8 mouse cellular contexts compared by ENCODE assay signal in the genomic region with DNA sequence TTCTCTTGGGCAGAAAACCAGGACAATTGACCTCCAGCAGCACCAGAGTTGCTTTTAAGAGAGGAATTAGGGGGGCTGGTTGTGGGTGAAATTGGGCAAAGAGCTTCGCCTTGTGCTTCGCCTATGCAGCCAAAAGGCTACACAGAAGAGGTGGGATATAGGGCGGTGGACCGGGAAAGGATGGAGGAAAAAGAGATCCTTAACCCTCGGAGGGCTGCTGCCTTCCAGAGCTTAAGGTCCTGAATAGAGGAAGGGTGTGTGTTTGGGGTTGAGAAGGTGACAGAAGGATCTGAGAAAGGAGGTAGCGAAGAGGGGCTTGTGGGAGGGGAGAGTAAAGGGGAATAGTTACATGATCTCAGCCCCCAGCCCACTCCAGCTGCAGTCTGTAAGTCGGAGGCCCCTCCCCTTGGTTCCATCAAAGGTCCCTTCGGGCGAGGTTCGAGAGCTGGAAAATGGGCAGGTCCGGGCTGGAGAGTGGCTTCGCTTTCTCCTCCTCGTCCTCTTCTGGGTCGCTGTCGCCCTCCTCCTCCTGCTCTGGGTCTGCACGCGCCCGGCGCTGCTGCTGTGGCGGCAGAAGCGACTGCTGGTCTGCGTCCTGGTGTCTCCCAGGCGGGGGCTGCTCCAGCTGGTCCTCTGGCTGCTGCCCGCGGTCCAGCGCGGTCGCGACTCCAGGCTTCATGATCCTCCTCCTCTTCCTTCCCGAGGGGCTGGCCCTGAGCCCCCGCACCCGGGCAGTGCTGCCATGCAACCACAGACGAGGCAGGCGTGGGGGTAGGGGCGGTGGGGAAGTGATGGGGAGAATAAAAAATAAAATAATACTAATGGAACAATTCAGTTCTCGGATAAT. TPM values are rescaled to one million over a fixed set of nuclear protein-coding genes. Genes with fewer than 3 reads are reported as not detected.
DNase-seq lines count a peak whose midpoint lies in the region; ATAC-seq and TF ChIP-seq lines count a peak whose summit lies in the region.

No protein-coding gene starts in this region.

- H3K9me3 ChIP-seq in E14TG2a.4 (ENCODE audit: low read length): no peaks in the 10 kb centered on the region
- no peaks in the 10 kb centered on the region for H3K9me3 ChIP-seq in intestine, embryonic 16.5 days (ENCODE audit: control insufficient read depth, low read length)
- no peaks in the 10 kb centered on the region for H3K9me3 ChIP-seq in midbrain, embryonic 13.5 days

- H3K4me3 ChIP-seq in E14TG2a.4 (replicated peaks; ENCODE audit: low read length): peak overlapping the region; percentile 76
- peak overlapping the region; percentile 30 for H3K4me3 ChIP-seq in intestine, embryonic 16.5 days (ENCODE audit: low read length)
- peak overlapping the region; percentile 62 for H3K4me3 ChIP-seq in midbrain, embryonic 13.5 days (replicated peaks)

- H3K4me2 ChIP-seq in intestine, embryonic 16.5 days (ENCODE audit: low read depth, low read length): peak overlapping the region; percentile 53
- peak overlapping the region; percentile 84 for H3K4me2 ChIP-seq in midbrain, embryonic 13.5 days (replicated peaks)

- no peak overlapping the region for H3K27ac ChIP-seq in intestine, embryonic 16.5 days (ENCODE audit: low read length)
- peak overlapping the region; percentile 81 for H3K27ac ChIP-seq in midbrain, embryonic 13.5 days

- no peak for TF ChIP-seq CTCF in E14TG2a.4 (conservative IDR thresholded peaks at IDR 0.05; ENCODE audit: low read length)

- H3K9ac ChIP-seq in intestine, embryonic 16.5 days (ENCODE audit: low read depth, low read length): no peak overlapping the region
- H3K9ac ChIP-seq in midbrain, embryonic 13.5 days (replicated peaks): peak overlapping the region; percentile 79

- DNase-seq in cerebellum, adult 11-12 months: peak; percentile 22
- DNase-seq in cerebellum, adult 9-10 months: no peak
- DNase-seq in embryo, embryonic 9.5 days (ENCODE audit: extremely low spot score): peak; percentile 24
- DNase-seq in spleen, postnatal 36 days (ENCODE audit: low spot score in 2 of 2): no peak
- no peak for DNase-seq in urinary bladder, postnatal 4 days (ENCODE audit: low spot score in 2 of 2)

- H3K36me3 ChIP-seq in E14TG2a.4 (ENCODE audit: insufficient read depth, low read length): no peaks in the 10 kb centered on the region
- H3K36me3 ChIP-seq in intestine, embryonic 16.5 days (ENCODE audit: control insufficient read depth, insufficient read depth, low read length): no peaks in the 10 kb centered on the region
- H3K36me3 ChIP-seq in midbrain, embryonic 13.5 days: no peaks in the 10 kb centered on the region

- H3K4me1 ChIP-seq in E14TG2a.4 (replicated peaks; ENCODE audit: low read depth, low read length): peaks cover 33% of the 10 kb centered on the region
- H3K4me1 ChIP-seq in intestine, embryonic 16.5 days (ENCODE audit: control insufficient read depth, insufficient read depth, low read length): peaks cover 6% of the 10 kb centered on the region
- peaks cover 43% of the 10 kb centered on the region for H3K4me1 ChIP-seq in midbrain, embryonic 13.5 days (replicated peaks)

- 0 out of 2 replicates have a peak, but pooled peaks have one; percentile 33 for ATAC-seq in intestine, embryonic 16.5 days
- ATAC-seq in midbrain, embryonic 13.5 days: peak; percentile 83

- 3% methylated on average over 36 of the region's 36 CpGs for WGBS in intestine, embryonic 16.5 days
- 1% methylated on average over 31 of the region's 36 CpGs for WGBS in midbrain, embryonic 13.5 days

- peaks cover 77% of the 10 kb centered on the region for H3K27me3 ChIP-seq in E14TG2a.4 (ENCODE audit: insufficient read depth, low read length)
- H3K27me3 ChIP-seq in intestine, embryonic 16.5 days (replicated peaks; ENCODE audit: control insufficient read depth, insufficient read depth, low read length): peaks cover 22% of the 10 kb centered on the region
- H3K27me3 ChIP-seq in midbrain, embryonic 13.5 days: peaks cover 20% of the 10 kb centered on the region

RNA-seq across cellular contexts. Expression of gene March4, which starts 0.8 kb away (rescaled TPM):
- polyA plus RNA-seq in intestine, embryonic 16.5 days (2015; fragmentation: Nextera tagmentation; extraction: Ambion mirVana): 0.27 and 0.32 TPM in 2 replicates
- 2.5 and 2.7 TPM in 2 replicates for polyA plus RNA-seq in midbrain, embryonic 13.5 days (2015; fragmentation: Nextera tagmentation; extraction: Ambion mirVana)

RNA-seq across cellular contexts. Expression of gene Smarcal1, which starts 47.1 kb away (rescaled TPM):
- polyA plus RNA-seq in intestine, embryonic 16.5 days (2015; fragmentation: Nextera tagmentation; extraction: Ambion mirVana): 16.2 and 16.4 TPM in 2 replicates
- 25.1 and 29.8 TPM in 2 replicates for polyA plus RNA-seq in midbrain, embryonic 13.5 days (2015; fragmentation: Nextera tagmentation; extraction: Ambion mirVana)

Comparison
In these comparisons a context has a peak if more than half of its experiments do, and no peak if none do; other contexts are left out.
1. DNase-seq: peak in cerebellum, adult 11-12 months (single experiment) and embryo, embryonic 9.5 days (single experiment); none in cerebellum, adult 9-10 months (single experiment), spleen, postnatal 36 days (0 of 2) and urinary bladder, postnatal 4 days (0 of 2).
2. Peak in every context shown above with its lines, with median percentiles within 50 percentile points of each other: H3K4me3 ChIP-seq.